Mouse (Mus musculus): Measurements from ENCODE around the gene Rexo1. TPM values are rescaled to one million over a fixed set of nuclear protein-coding genes. Genes with fewer than 3 reads are reported as not detected.

Gene Rexo1
- total RNA-seq, 2 experiments from 2014 or later: 71.7 to 78.9 TPM

GRCm38 (mm10) chr10:80557346-80557965 lies 3.9 kb downstream of the Rexo1 start:
- DNase-seq (ENCODE audit: low spot score in 2 of 2): peak; percentile 78 to 88

- no peak for DNase-seq (ENCODE audit: low spot score in 2 of 2)
Measured at GRCm38 (mm10) chr10:80553997-80554396, 7.4 kb downstream of the Rexo1 start.

DNA sequence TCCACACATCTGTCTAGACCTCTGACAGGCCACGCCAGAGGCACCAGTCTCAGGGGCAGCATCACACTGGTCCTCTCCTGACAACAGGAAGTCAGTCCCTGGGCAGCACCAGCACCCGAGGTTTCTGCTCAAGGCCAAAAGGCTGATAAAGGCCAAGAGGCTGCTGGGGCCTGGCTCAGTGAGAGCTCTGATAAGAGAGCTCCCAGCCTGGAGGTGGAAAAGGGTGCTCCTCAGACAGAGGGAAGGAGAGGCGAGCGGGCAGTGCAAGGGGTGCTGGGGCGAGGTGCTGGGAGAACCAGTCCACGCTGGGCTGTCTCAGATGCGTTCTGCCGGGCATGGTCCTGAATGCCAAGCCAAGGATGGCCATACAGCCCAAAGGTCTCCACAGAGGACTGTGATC lies 7.8 kb downstream of the Rexo1 start:
- no peak for DNase-seq (ENCODE audit: low spot score in 2 of 2)

GRCm38 (mm10) chr10:80552364-80552763 lies 9.0 kb downstream of the Rexo1 start:
- no peak for DNase-seq (ENCODE audit: low spot score in 2 of 2)

DNA sequence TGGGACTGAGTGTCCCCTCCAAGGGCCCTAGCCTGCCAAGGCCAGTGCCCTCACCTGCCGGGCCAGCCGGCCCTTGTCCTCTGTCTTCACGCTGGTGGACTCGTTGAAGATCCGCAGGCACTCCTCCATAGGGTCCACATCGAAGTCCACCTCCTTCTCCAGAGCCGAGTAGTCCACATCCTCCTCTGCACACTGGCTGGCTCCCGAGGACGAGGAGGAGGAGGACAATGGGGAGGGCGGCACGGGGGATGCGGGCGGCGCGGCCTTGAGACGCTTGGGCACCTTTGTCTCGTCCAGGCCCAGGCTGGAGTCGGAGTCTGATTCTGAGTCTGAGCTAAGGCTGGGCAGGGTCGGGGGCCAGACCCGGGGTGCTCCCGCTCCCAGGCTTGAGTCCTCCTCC lies 12.1 kb downstream of the Rexo1 start:
- no peak for DNase-seq (ENCODE audit: low spot score in 2 of 2)

DNA sequence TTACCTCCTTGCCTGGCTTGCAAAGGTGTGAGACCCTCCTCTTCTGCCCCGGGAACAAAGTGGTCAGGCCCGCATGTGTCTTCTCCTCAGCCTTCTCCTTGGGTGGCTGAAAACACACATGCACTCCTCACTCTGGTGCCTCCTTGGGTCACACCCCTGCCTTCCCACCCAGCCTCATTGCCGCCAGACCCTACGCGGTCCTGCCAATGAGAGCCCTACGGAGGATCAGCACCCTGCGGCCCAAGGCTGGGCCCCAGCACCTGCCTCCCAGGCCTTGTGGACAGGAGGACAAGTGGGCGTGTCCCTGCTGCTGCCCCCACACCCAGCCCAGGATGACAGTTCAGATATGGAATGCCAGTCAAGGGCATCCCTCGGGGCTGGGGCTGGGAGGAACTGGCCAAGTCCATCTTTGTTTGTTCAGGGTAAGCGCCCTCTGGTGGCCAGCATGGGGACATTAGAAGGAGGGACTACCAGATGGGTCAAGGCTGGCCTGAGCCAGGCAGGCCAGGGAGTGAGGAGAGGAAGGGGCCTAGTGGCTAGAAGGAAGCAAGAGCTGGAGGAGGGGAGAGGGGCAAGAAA lies 12.8 kb downstream of the Rexo1 start:
- DNase-seq (ENCODE audit: low spot score in 2 of 2): peak; percentile 60 to 77

- no peak for DNase-seq (ENCODE audit: low spot score in 2 of 2)
Measured at GRCm38 (mm10) chr10:80547539-80547938, 13.8 kb downstream of the Rexo1 start.

DNA sequence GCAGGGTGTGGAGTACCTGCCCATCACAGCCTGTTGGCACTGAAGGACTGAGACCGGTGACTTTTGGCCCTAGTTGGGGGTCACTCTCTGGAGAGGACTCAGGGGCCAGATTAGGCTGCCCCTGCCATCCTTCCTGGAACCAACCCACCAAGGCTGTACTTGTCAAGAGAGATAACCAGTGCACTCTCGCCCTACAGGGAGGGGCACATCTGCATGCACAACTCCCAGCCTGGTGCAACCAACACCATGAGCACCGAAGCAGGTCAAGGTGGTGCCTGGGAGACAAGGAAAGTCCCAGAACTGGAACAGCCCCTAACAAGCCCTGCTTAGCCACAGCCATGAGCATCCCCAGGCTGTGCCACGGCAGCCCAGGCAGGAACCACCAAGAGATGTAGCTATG lies 14.4 kb downstream of the Rexo1 start:
- DNase-seq (ENCODE audit: low spot score in 2 of 2): no peak

- no peak for DNase-seq (ENCODE audit: low spot score in 2 of 2)
Measured at GRCm38 (mm10) chr10:80545590-80545989, 15.8 kb downstream of the Rexo1 start.

DNA sequence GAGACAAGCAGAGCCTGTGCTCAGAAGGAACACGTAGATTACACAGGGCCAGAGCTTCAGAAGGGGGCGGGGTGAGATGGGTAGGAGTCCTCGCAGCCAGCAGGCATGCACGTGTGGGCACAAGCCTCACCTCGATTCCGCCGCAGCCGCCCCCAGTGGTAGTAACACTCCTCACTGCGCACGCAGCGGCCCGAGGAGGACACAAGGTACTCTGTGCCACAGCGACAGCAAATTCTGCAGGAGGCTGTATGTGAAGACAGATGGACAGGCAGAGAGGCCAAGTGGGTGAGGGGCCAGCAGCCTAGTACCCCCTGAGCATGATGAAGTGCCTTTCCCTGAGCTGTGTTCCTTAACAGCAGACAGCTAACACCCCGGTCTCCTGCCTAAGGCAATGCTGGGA lies 17.5 kb downstream of the Rexo1 start:
- DNase-seq (ENCODE audit: low spot score in 2 of 2): no peak

- DNase-seq (ENCODE audit: low spot score in 2 of 2): no peak
Measured at GRCm38 (mm10) chr10:80539493-80539892, 21.9 kb downstream of the Rexo1 start.

GRCm38 (mm10) chr10:80538710-80539394 lies 22.5 kb downstream of the Rexo1 start, which contains the start of gene Atp8b3:
Gene Atp8b3 (minus strand): TSS chr10:80539124.
- peak; percentile 66 to 82 for DNase-seq (ENCODE audit: low spot score in 2 of 2)

DNA sequence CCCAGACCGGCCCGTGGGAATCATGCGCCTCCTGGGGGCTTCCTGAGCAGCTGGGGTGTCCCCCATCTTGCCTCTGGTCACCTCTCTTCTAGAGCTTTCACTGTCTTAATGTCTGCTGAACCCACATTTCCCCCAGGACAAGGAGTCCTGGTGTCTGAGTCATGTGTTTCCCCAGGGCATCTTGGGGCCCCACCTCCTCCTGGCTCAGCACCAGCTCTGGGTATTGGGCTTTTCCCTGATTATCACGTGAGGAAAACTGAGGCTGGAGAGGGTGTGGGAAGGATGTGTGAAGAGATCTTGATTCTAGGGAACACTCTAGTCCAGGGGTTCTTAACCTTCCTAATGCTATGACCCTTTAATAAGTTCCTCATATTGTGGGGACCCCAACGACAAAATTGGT lies 23.2 kb downstream of the Rexo1 start:
- DNase-seq (ENCODE audit: low spot score in 2 of 2): no peak

DNA sequence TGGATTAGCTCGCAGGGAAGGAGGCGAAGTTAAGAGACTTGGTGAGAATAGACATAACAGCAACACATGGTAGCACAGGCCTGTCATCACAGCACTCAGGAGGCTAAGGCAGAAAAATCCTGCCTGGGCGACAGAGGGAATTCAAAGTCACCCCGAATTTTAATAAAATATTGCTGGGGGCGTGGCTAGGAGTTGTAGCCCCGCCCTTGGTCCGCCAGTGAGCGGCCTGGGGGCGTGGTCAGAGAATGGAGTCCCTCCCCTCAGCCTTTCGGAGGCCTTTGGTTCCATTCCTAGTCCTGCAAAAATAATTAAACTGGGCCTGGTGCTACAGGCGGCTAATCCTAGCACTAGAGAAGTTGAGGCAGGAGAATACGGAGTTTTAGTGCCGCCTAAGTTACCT lies 25.6 kb downstream of the Rexo1 start:
- DNase-seq (ENCODE audit: low spot score in 2 of 2): no peak

GRCm38 (mm10) chr10:80535071-80535470 lies 26.3 kb downstream of the Rexo1 start:
- DNase-seq (ENCODE audit: low spot score in 2 of 2): no peak

DNA sequence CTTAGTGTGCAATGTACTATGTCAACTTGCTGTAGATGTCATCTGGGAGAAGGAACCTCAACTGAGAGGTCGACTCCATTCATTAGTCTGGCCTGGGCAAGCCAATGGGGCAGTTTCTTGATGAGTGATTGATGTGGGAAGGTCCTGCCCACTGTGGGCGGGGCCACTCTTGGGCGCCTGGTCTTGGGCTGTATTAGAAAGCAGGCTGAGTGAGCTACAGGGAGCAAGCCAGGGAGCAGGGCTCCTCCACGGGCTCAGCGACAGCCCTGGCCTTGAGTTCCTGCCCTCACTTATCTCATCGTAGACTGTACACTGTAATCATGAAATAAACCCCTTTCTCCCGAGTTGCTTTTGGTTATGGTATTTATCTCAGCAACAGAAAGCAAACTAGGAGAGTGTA lies 27.7 kb downstream of the Rexo1 start:
- no peak for DNase-seq (ENCODE audit: low spot score in 2 of 2)

DNA sequence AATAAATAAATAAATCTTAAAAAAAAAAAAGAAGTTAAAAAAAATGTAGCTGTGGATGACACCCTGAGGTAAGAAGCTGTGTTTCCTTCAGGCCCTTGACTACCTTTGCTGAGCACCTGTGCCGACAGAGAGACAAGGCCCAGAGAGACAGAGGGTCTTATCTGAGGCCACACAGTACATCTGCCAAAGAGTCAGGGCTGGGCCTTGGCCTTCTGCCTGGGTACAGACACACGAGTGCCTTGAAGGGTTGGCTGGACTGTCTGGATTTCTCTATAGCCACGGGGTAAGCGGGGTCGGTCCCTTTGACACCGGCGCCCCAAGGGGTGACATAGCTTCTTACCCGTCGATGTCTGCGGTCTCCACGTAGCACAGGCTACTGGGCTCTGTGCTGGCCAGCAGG lies 28.6 kb downstream of the Rexo1 start:
- no peak for DNase-seq (ENCODE audit: low spot score in 2 of 2)

DNA sequence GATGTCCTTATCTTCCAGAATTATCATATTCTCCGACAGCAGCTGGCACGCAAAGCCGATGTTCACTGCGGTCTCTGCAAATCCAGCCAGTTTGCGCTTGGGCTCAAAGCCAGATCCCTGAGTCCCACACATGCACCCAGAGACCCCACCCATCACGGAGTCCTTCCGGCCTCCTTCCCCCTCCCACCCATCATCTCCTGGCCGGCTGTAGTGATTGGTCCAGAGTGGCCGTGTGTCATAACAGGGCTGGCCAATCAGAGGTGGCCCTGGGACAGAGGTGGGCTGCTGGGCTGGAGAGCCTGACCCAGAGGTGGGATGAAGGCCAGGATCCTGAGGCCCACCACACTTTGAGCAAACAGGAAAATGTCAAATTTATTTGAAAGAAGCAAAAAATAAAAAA lies 35.2 kb downstream of the Rexo1 start:
- no peak for DNase-seq (ENCODE audit: low spot score in 2 of 2)

DNA sequence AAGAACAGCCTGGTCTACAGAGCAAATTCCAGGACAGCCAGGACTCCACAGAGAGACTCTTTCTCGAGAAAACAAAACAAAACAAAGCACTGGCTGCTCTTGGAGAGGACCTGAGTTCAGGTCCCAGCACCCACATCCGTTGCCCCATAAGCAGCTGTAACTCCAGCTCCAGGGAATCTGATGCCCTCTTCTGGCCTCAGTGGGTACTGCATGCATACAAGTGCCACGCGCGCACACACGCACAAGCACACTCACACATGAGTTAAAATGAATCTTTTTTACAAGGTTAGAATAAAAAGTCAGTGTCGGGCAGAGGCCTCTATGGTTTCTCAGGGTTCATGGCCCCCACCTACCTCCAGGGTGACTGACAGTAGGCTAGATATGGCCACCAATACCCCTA lies 38.1 kb downstream of the Rexo1 start:
- no peak for DNase-seq (ENCODE audit: low spot score in 2 of 2)

- no peak for DNase-seq (ENCODE audit: low spot score in 2 of 2)
Measured at GRCm38 (mm10) chr10:80519287-80519686, 42.1 kb downstream of the Rexo1 start.

DNA sequence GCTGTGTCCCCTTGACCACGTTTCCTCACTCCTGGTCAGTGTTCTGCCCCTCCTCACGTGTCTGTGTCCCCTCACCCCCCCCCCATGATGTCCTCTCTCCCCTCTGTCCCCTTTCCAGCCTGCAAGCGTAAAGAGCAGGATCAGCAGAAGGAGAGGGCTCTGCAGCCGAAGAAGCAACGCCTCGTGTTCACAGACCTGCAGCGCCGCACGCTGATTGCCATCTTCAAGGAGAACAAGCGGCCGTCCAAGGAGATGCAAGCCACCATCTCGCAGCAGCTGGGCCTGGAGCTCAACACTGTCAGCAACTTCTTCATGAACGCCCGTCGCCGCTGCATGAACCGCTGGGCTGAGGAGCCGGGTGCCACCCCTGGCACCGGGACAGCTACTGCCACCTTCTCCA lies 47.6 kb downstream of the Rexo1 start:
- no peak for DNase-seq (ENCODE audit: low spot score in 2 of 2)

- DNase-seq (ENCODE audit: low spot score in 2 of 2): no peak
Measured at GRCm38 (mm10) chr10:80510273-80510660, 51.1 kb downstream of the Rexo1 start.
